Mouse (Mus musculus) megakaryocyte, embryonic 14.5 days (primary cell): ENCODE data around the gene Gm45234. TPM values are rescaled to one million over a fixed set of nuclear protein-coding genes. Genes with fewer than 3 reads are reported as not detected.
A peak's percentile ranks its signal among the peaks of the same experiment; 100 is the strongest.

Source experiments
- H3K27me3 ChIP-seq: replicated peaks from 2 replicates; pipeline ENCODE3; 2012; ENCODE audit warnings: inconsistent platforms
- H3K36me3 ChIP-seq: replicated peaks from 2 replicates; pipeline ENCODE3; 2012; ENCODE audit warnings: low read length, inconsistent platforms, mixed read lengths
- H3K4me1 ChIP-seq: 2 replicates; pipeline ENCODE4 v1.6.1; 2012; ENCODE audit warnings: inconsistent platforms
- H3K4me3 ChIP-seq: replicated peaks from 2 replicates; pipeline ENCODE3; 2012; ENCODE audit warnings: moderate library complexity, mild to moderate bottlenecking, inconsistent platforms
- H3K9me3 ChIP-seq: 2 replicates; pipeline ENCODE4 v1.6.1; 2012; ENCODE audit warnings: inconsistent platforms
- FLI1 ChIP-seq: IDR thresholded peaks from 2 replicates; pipeline ENCODE4 v1.6.1; 2012; ENCODE audit warnings: low read length, inconsistent platforms, mixed read lengths
- GATA1 ChIP-seq: IDR thresholded peaks from 3 replicates; pipeline ENCODE4 v1.6.1; 2012; ENCODE audit warnings: mixed read lengths, low read length, inconsistent platforms, borderline replicate concordance
- polyA plus RNA-seq: library from polyadenylated mRNA; stranded (reverse); fragments of >175 nt; gene quantifications from 2 replicates; pipeline ENCODE4 v1.2.3, GENCODE M21; 2012; ENCODE audit warnings: low replicate concordance; ENCODE audit not compliant: insufficient read depth

Gene Gm45234
- polyA plus RNA-seq, 1 experiment = not detected

DNA sequence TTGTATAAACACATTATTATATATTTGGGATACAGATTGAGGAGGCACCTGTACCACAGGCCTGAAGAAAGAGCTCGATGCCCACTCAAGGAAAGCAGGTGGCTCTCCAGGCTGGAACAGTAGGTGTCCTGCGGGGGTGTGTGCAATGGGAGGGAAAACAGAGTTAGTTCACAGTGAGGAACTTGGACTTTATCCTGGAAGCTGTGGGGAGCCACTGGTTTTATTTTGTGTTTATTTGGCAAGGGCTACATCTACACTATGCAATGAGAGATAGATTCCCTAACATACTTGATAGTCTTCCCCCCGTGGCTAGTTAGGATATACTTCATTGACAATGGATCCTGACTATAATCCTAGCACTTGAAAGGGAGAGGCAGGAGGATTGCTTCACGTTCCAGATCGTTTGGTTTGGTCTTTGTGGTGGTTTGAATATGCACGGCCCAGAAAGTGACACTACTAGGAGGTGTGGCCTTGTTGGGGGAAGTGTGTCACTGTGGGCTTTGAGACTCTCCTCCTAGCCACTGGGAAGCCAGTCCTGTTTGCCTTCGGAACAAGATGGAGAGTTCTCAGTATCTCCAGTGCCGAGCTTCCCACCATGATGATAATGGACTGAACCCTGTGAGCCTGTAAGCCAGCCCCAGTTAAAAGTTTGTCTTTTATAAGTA lies 31.1 kb upstream of the Gm45234 start:
- peak overlapping the region; percentile 38 for H3K4me3 ChIP-seq
- no peaks in the 10 kb centered on the region for H3K27me3 ChIP-seq
- H3K9me3 ChIP-seq = no peaks in the 10 kb centered on the region
- H3K4me1 ChIP-seq = peaks cover 13% of the 10 kb centered on the region
- H3K36me3 ChIP-seq = no peaks in the 10 kb centered on the region
- TF ChIP-seq GATA1 (no peak), FLI1 (no peak)

GRCm38 (mm10) chr6:124782436-124782835 lies 26.6 kb upstream of the Gm45234 start:
- Histone ChIP-seq H3K27me3 (peaks cover 32% of the 10 kb centered on the region), H3K4me1 (peaks cover 38% of the 10 kb centered on the region), H3K4me3 (peak overlapping the region; percentile 85), H3K9me3 (peaks cover under 1% of the 10 kb centered on the region), H3K36me3 (no peaks in the 10 kb centered on the region)
- TF ChIP-seq GATA1 (no peak), FLI1 (no peak)

GRCm38 (mm10) chr6:124780917-124781316 lies 25.1 kb upstream of the Gm45234 start:
- H3K4me1 ChIP-seq = peaks cover 32% of the 10 kb centered on the region
- peaks cover 14% of the 10 kb centered on the region for H3K9me3 ChIP-seq
- H3K36me3 ChIP-seq = no peaks in the 10 kb centered on the region
- H3K4me3 ChIP-seq = no peak overlapping the region
- peaks cover 40% of the 10 kb centered on the region for H3K27me3 ChIP-seq
- TF ChIP-seq FLI1 = no peak
- no peak for TF ChIP-seq GATA1

- H3K36me3 ChIP-seq = no peaks in the 10 kb centered on the region
- H3K27me3 ChIP-seq = peaks cover 40% of the 10 kb centered on the region
- H3K9me3 ChIP-seq = peaks cover 14% of the 10 kb centered on the region
- TF ChIP-seq FLI1 (no peak), GATA1 (no peak)
- H3K4me3 ChIP-seq = peak overlapping the region; percentile 77
- peaks cover 32% of the 10 kb centered on the region for H3K4me1 ChIP-seq
Observed at GRCm38 (mm10) chr6:124779984-124780416, 24.2 kb upstream of the Gm45234 start.

- Histone ChIP-seq H3K36me3 (no peaks in the 10 kb centered on the region), H3K4me3 (peak within 1 kb of the TSS; percentile 77), H3K4me1 (peaks cover 32% of the 10 kb centered on the region), H3K27me3 (peaks cover 41% of the 10 kb centered on the region), H3K9me3 (peaks cover 14% of the 10 kb centered on the region)
- TF ChIP-seq GATA1 (no peak), FLI1 (no peak)
Observed at GRCm38 (mm10) chr6:124779222-124779983, 23.6 kb upstream of the Gm45234 start, which contains the start of gene Lrrc23. TSS of gene Lrrc23 (minus strand) at chr6:124779727.

GRCm38 (mm10) chr6:124770511-124770910 lies 14.7 kb upstream of the Gm45234 start:
- Histone ChIP-seq H3K4me3 (no peak overlapping the region), H3K27me3 (peaks cover 68% of the 10 kb centered on the region)
- no peak for TF ChIP-seq FLI1
- TF ChIP-seq GATA1 = no peak

GRCm38 (mm10) chr6:124770013-124770412 lies 14.2 kb upstream of the Gm45234 start:
- H3K27me3 ChIP-seq = peaks cover 68% of the 10 kb centered on the region
- TF ChIP-seq GATA1 = no peak
- no peak for TF ChIP-seq FLI1
- peak overlapping the region; percentile 93 for H3K4me3 ChIP-seq
- H3K36me3 ChIP-seq = peaks cover 16% of the 10 kb centered on the region
- H3K4me1 ChIP-seq = peaks cover 35% of the 10 kb centered on the region
- H3K9me3 ChIP-seq = no peaks in the 10 kb centered on the region

More at GRCm38 (mm10) chr6:124770511-124770910, 14.7 kb upstream of the Gm45234 start:
- no peaks in the 10 kb centered on the region for H3K9me3 ChIP-seq
- peaks cover 15% of the 10 kb centered on the region for H3K36me3 ChIP-seq
- H3K4me1 ChIP-seq = peaks cover 35% of the 10 kb centered on the region

GRCm38 (mm10) chr6:124769101-124769765 lies 13.4 kb upstream of the Gm45234 start, which contains the start of gene Eno2:
TSS of gene Eno2 (minus strand) at chr6:124769673.
- TF ChIP-seq FLI1 (no peak), GATA1 (no peak)
- Histone ChIP-seq H3K4me1 (peaks cover 35% of the 10 kb centered on the region), H3K4me3 (peak within 1 kb of the TSS; percentile 93), H3K27me3 (peaks cover 65% of the 10 kb centered on the region), H3K9me3 (no peaks in the 10 kb centered on the region), H3K36me3 (peaks cover 16% of the 10 kb centered on the region)

DNA sequence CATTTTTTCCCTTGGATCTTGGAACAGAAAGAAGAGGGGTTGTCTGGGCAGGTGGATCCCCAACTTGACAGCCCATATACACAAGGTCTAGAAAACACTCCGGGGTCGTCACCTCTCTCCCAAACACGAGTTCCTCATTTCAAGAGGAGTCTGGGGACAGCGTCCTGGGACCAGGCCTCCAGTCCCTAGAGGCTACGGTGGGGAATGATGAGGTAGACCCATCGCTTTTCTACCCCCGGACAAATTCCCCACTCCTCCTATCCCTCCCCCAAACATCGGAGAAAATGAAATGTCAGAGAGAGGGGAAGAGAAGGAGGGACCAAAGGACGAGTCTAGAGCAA lies 12.9 kb upstream of the Gm45234 start:
- Histone ChIP-seq H3K9me3 (no peaks in the 10 kb centered on the region), H3K4me3 (peak overlapping the region; percentile 93), H3K4me1 (peaks cover 35% of the 10 kb centered on the region), H3K36me3 (peaks cover 20% of the 10 kb centered on the region), H3K27me3 (peaks cover 66% of the 10 kb centered on the region)
- no peak for TF ChIP-seq GATA1
- TF ChIP-seq FLI1 = no peak
